Mouse (Mus musculus) kidney, postnatal 0 days (tissue): ENCODE results near the gene Orc3. TPM values are rescaled to one million over a fixed set of nuclear protein-coding genes. Genes with fewer than 3 reads are reported as not detected.
A peak's percentile ranks its signal among the peaks of the same experiment; 100 is the strongest.

Experiments used
- ATAC-seq: fragments of 200-750 bp; cut with Nextera tagmentation; replicated peaks from 2 replicates; pipeline ENCODE4 v1.8.0; 2017; ENCODE audit warnings: low read depth, moderate number of reproducible peaks, moderate TSS enrichment, moderate library complexity; ENCODE audit not compliant: low FRiP score
- DNase-seq: peaks from one replicate; pipeline ENCODE4 v3.0.0-alpha.2; 2016; ENCODE audit warnings: low spot score
- H3K27ac ChIP-seq: fragments of 300-500 bp; sonication (generic); 2 replicates; pipeline ENCODE4 v1.5.1; 2014; ENCODE audit warnings: mild to moderate bottlenecking
- H3K27me3 ChIP-seq: fragments of 300-500 bp; sonication (generic); 2 replicates; pipeline ENCODE4 v1.6.1; 2014; ENCODE audit warnings: low read length, mixed read lengths; ENCODE audit not compliant: insufficient read depth
- H3K36me3 ChIP-seq: fragments of 300-500 bp; sonication (generic); 2 replicates; pipeline ENCODE4 v1.6.1; 2014; ENCODE audit warnings: low read length, mixed read lengths; ENCODE audit not compliant: insufficient read depth
- H3K4me1 ChIP-seq: fragments of 300-500 bp; sonication (generic); replicated peaks from 2 replicates; pipeline ENCODE4 v1.6.1; 2014; ENCODE audit warnings: antibody characterized with exemption, low read length, mixed read lengths; ENCODE audit not compliant: insufficient read depth
- H3K4me2 ChIP-seq: fragments of 300-500 bp; sonication (generic); 2 replicates; pipeline ENCODE4 v1.6.1; 2014; ENCODE audit warnings: mild to moderate bottlenecking, low read length, moderate library complexity, mixed read lengths
- H3K4me3 ChIP-seq: fragments of 300-500 bp; sonication (generic); replicated peaks from 2 replicates; pipeline ENCODE4 v1.5.1; 2014; ENCODE audit warnings: low read depth, low read length
- H3K9ac ChIP-seq: fragments of 300-500 bp; sonication (generic); 2 replicates; pipeline ENCODE4 v1.6.1; 2014; ENCODE audit warnings: low read depth, low read length
- H3K9me3 ChIP-seq: fragments of 300-500 bp; sonication (generic); replicated peaks from 2 replicates; pipeline ENCODE4 v1.6.1; 2016; ENCODE audit warnings: low read length, inconsistent platforms, mixed read lengths
- CTCF ChIP-seq: IDR thresholded peaks from 2 replicates; pipeline ENCODE4 v1.5.1; 2016; ENCODE audit warnings: antibody characterized with exemption, low read depth, mild to moderate bottlenecking, moderate library complexity
- WGBS: fragments of 180-500 bp; shearing (Covaris S2); extraction: QIAGEN DNeasy Blood & Tissue Kit; methylation state at CpG from one replicate; pipeline ENCODE4 v1.1.7; 2014; 5-methylcytosine and 5-hydroxymethylcytosine counted together
- polyA plus RNA-seq: library from polyadenylated mRNA; unstranded; fragments of >200 nt; fragmentation: Nextera tagmentation; extraction: Ambion mirVana; gene quantifications from 2 replicates; pipeline ENCODE4 v1.2.1, GENCODE M21; 2015

The Orc3 gene
- 64.1 and 67.0 TPM in 2 replicates for polyA plus RNA-seq

DNA sequence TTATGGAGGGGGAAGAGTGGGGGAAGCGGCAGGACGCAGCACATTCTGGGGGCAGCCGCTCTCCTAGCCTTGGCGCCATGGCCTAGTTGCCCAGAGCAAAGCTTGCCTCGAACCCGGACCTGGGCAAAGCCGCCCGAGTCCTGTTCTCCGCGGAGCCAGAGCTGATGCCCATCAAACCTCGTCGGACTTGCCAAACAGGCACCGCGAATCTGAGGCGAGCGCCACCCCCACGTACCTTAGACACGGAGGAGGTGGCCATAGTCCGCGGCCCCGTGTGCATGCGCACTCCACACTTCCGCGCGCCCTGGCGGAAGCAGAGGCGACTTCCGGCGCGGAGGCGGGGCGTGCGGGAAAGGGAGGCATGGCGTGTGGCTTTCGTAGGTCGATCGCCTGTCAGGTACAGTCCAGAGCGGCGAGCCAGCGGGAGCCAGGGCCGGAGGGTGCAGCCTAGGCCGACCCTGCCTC is at the start of gene Orc3, which contains the start of gene Rars2:
Orc3 (minus strand) TSS at position 315 of the 465 bp plus-strand sequence.
Rars2 (plus strand) TSS at position 328 of the 465 bp plus-strand sequence.
- ATAC-seq (peak; percentile 98), DNase-seq (peak; percentile 95)
- Histone ChIP-seq H3K4me3 (peak within 1 kb of the TSS; percentile 83), H3K4me1 (peaks cover 13% of the 10 kb centered on the region), H3K9ac (peak within 1 kb of the TSS; percentile 77), H3K9me3 (no peaks in the 10 kb centered on the region), H3K27me3 (no peaks in the 10 kb centered on the region), H3K36me3 (no peaks in the 10 kb centered on the region), H3K27ac (peak within 1 kb of the TSS; percentile 89), H3K4me2 (peak within 1 kb of the TSS; percentile 90)
- peak; percentile 35; the same call in 1 of the 2 replicates for TF ChIP-seq CTCF
- under 1% methylated on average over 42 of the region's 42 CpGs for WGBS

- 87% methylated on average over 6 of the region's 6 CpGs for WGBS
- no peak overlapping the region for H3K4me3 ChIP-seq
- H3K4me1 ChIP-seq, result no peaks in the 10 kb centered on the region
- DNase-seq, result no peak
- H3K36me3 ChIP-seq, result peaks cover 47% of the 10 kb centered on the region
- no peak for ATAC-seq
- H3K9ac ChIP-seq, result no peak overlapping the region
- no peaks in the 10 kb centered on the region for H3K9me3 ChIP-seq
- no peaks in the 10 kb centered on the region for H3K27me3 ChIP-seq
- no peak for TF ChIP-seq CTCF
- no peak overlapping the region for H3K4me2 ChIP-seq
- H3K27ac ChIP-seq, result no peak overlapping the region
Observed at GRCm38 (mm10) chr4:34661927-34662326, 47.2 kb upstream of the Orc3 start.

GRCm38 (mm10) chr4:34661514-34661913 is 46.8 kb upstream of the Orc3 start:
- Histone ChIP-seq H3K27ac (no peak overlapping the region), H3K4me2 (no peak overlapping the region), H3K4me3 (no peak overlapping the region), H3K9me3 (no peaks in the 10 kb centered on the region), H3K4me1 (no peaks in the 10 kb centered on the region), H3K36me3 (peaks cover 47% of the 10 kb centered on the region), H3K9ac (no peak overlapping the region), H3K27me3 (no peaks in the 10 kb centered on the region)
- TF ChIP-seq CTCF, result no peak
- DNase-seq (no peak), ATAC-seq (no peak)
- 96% methylated on average over 2 of the region's 2 CpGs for WGBS

DNA sequence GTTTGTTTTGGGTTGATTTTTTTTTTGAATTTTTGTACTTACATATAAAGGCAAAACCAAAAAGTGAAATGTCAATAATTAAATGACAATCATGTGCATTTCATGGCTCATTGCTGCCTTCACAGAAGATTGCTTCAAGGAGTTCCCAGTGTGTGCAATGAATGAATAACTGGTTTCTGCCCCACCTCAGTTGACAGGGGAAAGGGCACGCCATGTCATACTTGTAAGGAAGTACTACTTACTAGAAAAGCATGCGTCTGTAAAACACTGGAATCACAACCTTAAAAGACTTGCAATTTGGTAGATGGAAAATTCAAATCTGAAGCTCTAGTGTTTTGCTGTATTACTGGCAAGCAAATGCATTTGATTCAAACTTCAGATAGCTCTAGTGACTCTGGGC is 44.3 kb upstream of the Orc3 start:
- TF ChIP-seq CTCF, result no peak
- no peak for DNase-seq
- H3K36me3 ChIP-seq, result peaks cover 50% of the 10 kb centered on the region

GRCm38 (mm10) chr4:34656101-34656500 is 41.4 kb upstream of the Orc3 start:
- H3K9me3 ChIP-seq, result no peaks in the 10 kb centered on the region
- no peak overlapping the region for H3K9ac ChIP-seq
- H3K4me2 ChIP-seq, result no peak overlapping the region
- peaks cover 52% of the 10 kb centered on the region for H3K36me3 ChIP-seq
- 94% methylated on average over 10 of the region's 10 CpGs for WGBS
- no peak for DNase-seq
- no peaks in the 10 kb centered on the region for H3K27me3 ChIP-seq
- no peak overlapping the region for H3K27ac ChIP-seq
- no peak for TF ChIP-seq CTCF
- no peaks in the 10 kb centered on the region for H3K4me1 ChIP-seq
- no peak for ATAC-seq
- no peak overlapping the region for H3K4me3 ChIP-seq

More for the DNA sequence above, 44.3 kb upstream of the Orc3 start:
- Histone ChIP-seq H3K9me3 (no peaks in the 10 kb centered on the region), H3K27ac (no peak overlapping the region), H3K4me1 (no peaks in the 10 kb centered on the region), H3K27me3 (no peaks in the 10 kb centered on the region), H3K4me3 (no peak overlapping the region), H3K4me2 (no peak overlapping the region), H3K9ac (no peak overlapping the region)
- no peak for ATAC-seq
- WGBS, result 71% methylated on average over 2 of the region's 2 CpGs

DNA sequence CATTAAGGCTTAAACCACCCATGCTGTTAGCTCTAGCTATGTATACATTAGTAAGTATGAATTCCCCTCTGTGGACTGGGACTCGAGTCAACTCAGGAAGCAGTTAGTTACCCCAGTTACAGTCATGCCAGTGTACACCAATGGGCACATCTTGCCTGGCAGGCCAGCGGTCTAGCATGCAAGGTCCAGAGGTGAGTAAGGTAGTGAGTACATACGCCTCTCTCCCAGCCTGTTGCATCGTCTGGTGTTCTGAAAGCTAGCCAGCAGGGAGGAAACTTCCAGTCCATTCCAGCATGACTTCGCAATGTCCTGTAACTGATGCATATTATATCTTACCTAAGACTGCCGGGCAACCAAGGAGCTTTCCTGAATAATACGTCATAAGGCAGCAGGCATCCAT is 38.4 kb upstream of the Orc3 start:
- no peaks in the 10 kb centered on the region for H3K9me3 ChIP-seq
- H3K4me1 ChIP-seq, result no peaks in the 10 kb centered on the region
- no peaks in the 10 kb centered on the region for H3K27me3 ChIP-seq
- TF ChIP-seq CTCF, result no peak
- WGBS, result 87% methylated on average over 7 of the region's 7 CpGs
- H3K4me2 ChIP-seq, result no peak overlapping the region
- no peak overlapping the region for H3K27ac ChIP-seq
- H3K4me3 ChIP-seq, result no peak overlapping the region
- DNase-seq (no peak), ATAC-seq (no peak)
- no peak overlapping the region for H3K9ac ChIP-seq
- H3K36me3 ChIP-seq, result peaks cover 36% of the 10 kb centered on the region

- no peak overlapping the region for H3K9ac ChIP-seq
- H3K36me3 ChIP-seq, result peaks cover 31% of the 10 kb centered on the region
- H3K27me3 ChIP-seq, result no peaks in the 10 kb centered on the region
- no peaks in the 10 kb centered on the region for H3K9me3 ChIP-seq
- no peak for TF ChIP-seq CTCF
- no peak for DNase-seq
- no peak overlapping the region for H3K4me3 ChIP-seq
- H3K4me2 ChIP-seq, result no peak overlapping the region
- H3K27ac ChIP-seq, result no peak overlapping the region
- H3K4me1 ChIP-seq, result no peaks in the 10 kb centered on the region
- ATAC-seq, result no peak
Observed at GRCm38 (mm10) chr4:34644779-34645178, 30.0 kb upstream of the Orc3 start.
